In genomic region chr12:87036631-87037030, GRCm38 (mm10) we compare ENCODE assay signal across 22 mouse cellular contexts. TPM values are rescaled to one million over a fixed set of nuclear protein-coding genes. Genes with fewer than 3 reads are reported as not detected.
A peak's percentile ranks its signal among the peaks of the same experiment; 100 is the strongest.
DNase-seq lines count a peak whose midpoint lies in the region; ATAC-seq lines count a peak whose summit lies in the region.
"Had no signal": no experiment of that assay in that cellular context is flagged by ENCODE, and none has a peak within 500 bp of the region (broad histone marks: within the 10 kb centered on the region; RNA-seq: fewer than 3 reads in every experiment).

No protein-coding gene starts in this region.

- no peaks in the 10 kb centered on the region for H3K9me3 ChIP-seq in midbrain, embryonic 11.5 days (ENCODE audit: control insufficient read depth, low read length)
- H3K9me3 ChIP-seq in midbrain, embryonic 14.5 days (ENCODE audit: control insufficient read depth, low read length): no peaks in the 10 kb centered on the region
- H3K9me3 ChIP-seq: G1E had no signal

- no peak overlapping the region for H3K4me3 ChIP-seq in midbrain, embryonic 11.5 days (ENCODE audit: low read depth, low read length)
- H3K4me3 ChIP-seq in midbrain, embryonic 14.5 days (replicated peaks; ENCODE audit: low read depth, low read length): no peak overlapping the region

- H3K4me1 ChIP-seq in midbrain, embryonic 11.5 days (ENCODE audit: control insufficient read depth, insufficient read depth, low read length): no peaks in the 10 kb centered on the region
- H3K4me1 ChIP-seq in midbrain, embryonic 14.5 days (ENCODE audit: control insufficient read depth, insufficient read depth, low read length): no peaks in the 10 kb centered on the region

- H3K9ac ChIP-seq in midbrain, embryonic 11.5 days (ENCODE audit: low read length): no peak overlapping the region
- no peak overlapping the region for H3K9ac ChIP-seq in midbrain, embryonic 14.5 days (replicated peaks; ENCODE audit: low read length)

- 95% methylated on average over 7 of the region's 7 CpGs for WGBS in midbrain, embryonic 11.5 days
- 93% methylated on average over 7 of the region's 7 CpGs for WGBS in midbrain, embryonic 14.5 days

- no peak for ATAC-seq in midbrain, embryonic 11.5 days (ENCODE audit: low FRiP score)
- no peak for ATAC-seq in midbrain, embryonic 14.5 days (ENCODE audit: low FRiP score, low TSS enrichment)
- ATAC-seq: activated CD4-positive, CD25-positive, alpha-beta regulatory T cell, adult 4 months; CD4-positive, CD25-positive, alpha-beta regulatory T cell, adult 4 months; Patski had no signal

- DNase-seq in heart, adult 11 months: peak; percentile 54
- no peak for DNase-seq in heart, postnatal 4 days
- DNase-seq in midbrain, embryonic 11.5 days (ENCODE audit: low spot score, missing footprints): peak; percentile 51
- DNase-seq in midbrain, embryonic 14.5 days: no peak
- DNase-seq: adrenal gland, adult 2 months; adrenal gland, adult 8-10 months; adrenal gland, postnatal 10 days; adrenal gland, postnatal 14 days; adrenal gland, postnatal 25 days; adrenal gland, postnatal 36 days; B cell, adult 2 months; cerebellum, adult 11 months; cerebellum, adult 11-12 months; cerebellum, adult 18-20 months had no signal

- no peaks in the 10 kb centered on the region for H3K27me3 ChIP-seq in midbrain, embryonic 11.5 days (ENCODE audit: control insufficient read depth, insufficient read depth, low read length)
- no peaks in the 10 kb centered on the region for H3K27me3 ChIP-seq in midbrain, embryonic 14.5 days (ENCODE audit: control insufficient read depth, insufficient read depth, low read length)

- H3K36me3 ChIP-seq in midbrain, embryonic 11.5 days (ENCODE audit: control insufficient read depth, insufficient read depth, low read length): no peaks in the 10 kb centered on the region
- H3K36me3 ChIP-seq in midbrain, embryonic 14.5 days (ENCODE audit: control insufficient read depth, insufficient read depth, low read length): no peaks in the 10 kb centered on the region
- H3K36me3 ChIP-seq: G1E had no signal

- H3K27ac ChIP-seq in midbrain, embryonic 11.5 days (ENCODE audit: low read depth, low read length): no peak overlapping the region
- no peak overlapping the region for H3K27ac ChIP-seq in midbrain, embryonic 14.5 days (replicated peaks; ENCODE audit: low read depth, low read length)

- no peak overlapping the region for H3K4me2 ChIP-seq in midbrain, embryonic 11.5 days
- H3K4me2 ChIP-seq in midbrain, embryonic 14.5 days (ENCODE audit: low read length): no peak overlapping the region

RNA-seq across cellular contexts. Expression of gene Tmem63c, which starts 15.5 kb away (rescaled TPM):
- total RNA-seq in heart, postnatal 4 days (2021): under 1 TPM; 0.18 to 0.50 TPM
- polyA plus RNA-seq in midbrain, embryonic 11.5 days (2014; fragmentation: Nextera tagmentation; extraction: Ambion mirVana): 0.64 and 0.77 TPM in 2 replicates
- polyA plus RNA-seq in midbrain, embryonic 14.5 days (2014; fragmentation: Nextera tagmentation; extraction: Ambion mirVana): 9.1 and 13.5 TPM in 2 replicates
- total RNA-seq: G1E had no signal
- polyA plus RNA-seq: C2C12, G1E, Patski had no signal

RNA-seq across cellular contexts. Expression of gene Zdhhc22, which starts 46.4 kb away (rescaled TPM):
- total RNA-seq in heart, postnatal 4 days (2021): not detected
- polyA plus RNA-seq in midbrain, embryonic 11.5 days (2014; fragmentation: Nextera tagmentation; extraction: Ambion mirVana): 0.41 and 0.51 TPM in 2 replicates
- 9.0 and 10.7 TPM in 2 replicates for polyA plus RNA-seq in midbrain, embryonic 14.5 days (2014; fragmentation: Nextera tagmentation; extraction: Ambion mirVana)
- total RNA-seq: CH12.LX, ES-E14, MEL had no signal
- polyA plus RNA-seq: C2C12, G1E, Patski had no signal

Comparison
In these comparisons a context has a peak if more than half of its experiments do, and no peak if none do; other contexts are left out.
1. DNase-seq: peak in heart, adult 11 months (single experiment) and midbrain, embryonic 11.5 days (single experiment); none in heart, postnatal 4 days (single experiment) and midbrain, embryonic 14.5 days (single experiment).